In genomic region chr6:52002676-52003075, GRCm38 (mm10) we compare ENCODE assay signal across 8 mouse cellular contexts. TPM values are rescaled to one million over a fixed set of nuclear protein-coding genes. Genes with fewer than 3 reads are reported as not detected.
DNase-seq lines count a peak whose midpoint lies in the region; ATAC-seq and TF ChIP-seq lines count a peak whose summit lies in the region.

No protein-coding gene starts in this region.

- no peak overlapping the region for H3K4me3 ChIP-seq in midbrain, postnatal 0 days (ENCODE audit: low read depth, low read length)
- H3K4me3 ChIP-seq in midbrain, embryonic 10.5 days: no peak overlapping the region

- WGBS in midbrain, postnatal 0 days: 42% methylated on average over 8 of the region's 8 CpGs
- 41% methylated on average over 8 of the region's 8 CpGs for WGBS in midbrain, embryonic 10.5 days

- H3K4me1 ChIP-seq in midbrain, postnatal 0 days (ENCODE audit: insufficient read depth, low read length): no peaks in the 10 kb centered on the region
- 0 out of 2 replicates have a peak, but pooled peaks cover 2% of the 10 kb centered on the region for H3K4me1 ChIP-seq in midbrain, embryonic 10.5 days

- H3K9me3 ChIP-seq in midbrain, postnatal 0 days (ENCODE audit: low read length): no peaks in the 10 kb centered on the region
- no peaks in the 10 kb centered on the region for H3K9me3 ChIP-seq in midbrain, embryonic 10.5 days (replicated peaks)

- DNase-seq in frontal cortex, postnatal 10 days (ENCODE audit: low spot score in 2 of 2): no peak
- peak; percentile 77 for DNase-seq in midbrain, postnatal 0 days (ENCODE audit: low spot score)
- DNase-seq in midbrain, embryonic 10.5 days (ENCODE audit: low spot score): no peak
- DNase-seq in embryo, embryonic 9.5 days (ENCODE audit: extremely low spot score): peak; percentile 71
- peak; percentile 72 for DNase-seq in lung, postnatal 25 days (ENCODE audit: low spot score)
- DNase-seq in testis, postnatal 10 days (ENCODE audit: low spot score): no peak
- no peak for DNase-seq in layer of hippocampus, postnatal 36 days

- TF ChIP-seq CTCF in midbrain, postnatal 0 days (IDR thresholded peaks at IDR 0.05): peak; percentile 64

- H3K9ac ChIP-seq in midbrain, postnatal 0 days (replicated peaks; ENCODE audit: low read length, poor library complexity, severe bottlenecking): no peak overlapping the region

- H3K27ac ChIP-seq in midbrain, postnatal 0 days (ENCODE audit: low read depth, low read length): no peak overlapping the region
- no peak overlapping the region for H3K27ac ChIP-seq in midbrain, embryonic 10.5 days (replicated peaks)

- no peaks in the 10 kb centered on the region for H3K36me3 ChIP-seq in midbrain, postnatal 0 days (ENCODE audit: insufficient read depth, low read length)
- no peaks in the 10 kb centered on the region for H3K36me3 ChIP-seq in midbrain, embryonic 10.5 days

- no peak overlapping the region for H3K4me2 ChIP-seq in midbrain, postnatal 0 days (ENCODE audit: low read depth, low read length, poor library complexity, severe bottlenecking)

- H3K27me3 ChIP-seq in midbrain, postnatal 0 days (ENCODE audit: insufficient read depth, low read length): peaks cover 53% of the 10 kb centered on the region
- peaks cover 96% of the 10 kb centered on the region for H3K27me3 ChIP-seq in midbrain, embryonic 10.5 days (ENCODE audit: low read depth, poor library complexity, severe bottlenecking)

- peak; percentile 67; the same call in 1 of the 2 replicates for ATAC-seq in frontal cortex, adult (ENCODE audit: low TSS enrichment)
- ATAC-seq in midbrain, postnatal 0 days (ENCODE audit: low FRiP score): no peak

RNA-seq across cellular contexts. Expression of gene Skap2, which starts 9.7 kb away (rescaled TPM):
- total RNA-seq in midbrain, postnatal 0 days (2014; rRNA removed): 11.5 TPM in 2 replicates
- 9.3 and 12.5 TPM in 2 replicates for polyA plus RNA-seq in midbrain, postnatal 0 days (2015; fragmentation: Nextera tagmentation; extraction: Ambion mirVana)
- polyA plus RNA-seq in midbrain, embryonic 10.5 days (2016; fragmentation: Nextera tagmentation; extraction: Ambion mirVana): 8.6 and 10.2 TPM in 2 replicates
- total RNA-seq in layer of hippocampus, postnatal 36 days (2021): 10 to 100 TPM; 16.7 to 16.9 TPM

Comparison
In these comparisons a context has a peak if more than half of its experiments do, and no peak if none do; other contexts are left out.
1. DNase-seq: peak in midbrain, postnatal 0 days (single experiment), embryo, embryonic 9.5 days (single experiment) and lung, postnatal 25 days (single experiment); none in frontal cortex, postnatal 10 days (0 of 2), midbrain, embryonic 10.5 days (single experiment), testis, postnatal 10 days (single experiment) and layer of hippocampus, postnatal 36 days (0 of 2).